Comparison of ENCODE assay signal across 11 mouse cellular contexts in the genomic region with DNA sequence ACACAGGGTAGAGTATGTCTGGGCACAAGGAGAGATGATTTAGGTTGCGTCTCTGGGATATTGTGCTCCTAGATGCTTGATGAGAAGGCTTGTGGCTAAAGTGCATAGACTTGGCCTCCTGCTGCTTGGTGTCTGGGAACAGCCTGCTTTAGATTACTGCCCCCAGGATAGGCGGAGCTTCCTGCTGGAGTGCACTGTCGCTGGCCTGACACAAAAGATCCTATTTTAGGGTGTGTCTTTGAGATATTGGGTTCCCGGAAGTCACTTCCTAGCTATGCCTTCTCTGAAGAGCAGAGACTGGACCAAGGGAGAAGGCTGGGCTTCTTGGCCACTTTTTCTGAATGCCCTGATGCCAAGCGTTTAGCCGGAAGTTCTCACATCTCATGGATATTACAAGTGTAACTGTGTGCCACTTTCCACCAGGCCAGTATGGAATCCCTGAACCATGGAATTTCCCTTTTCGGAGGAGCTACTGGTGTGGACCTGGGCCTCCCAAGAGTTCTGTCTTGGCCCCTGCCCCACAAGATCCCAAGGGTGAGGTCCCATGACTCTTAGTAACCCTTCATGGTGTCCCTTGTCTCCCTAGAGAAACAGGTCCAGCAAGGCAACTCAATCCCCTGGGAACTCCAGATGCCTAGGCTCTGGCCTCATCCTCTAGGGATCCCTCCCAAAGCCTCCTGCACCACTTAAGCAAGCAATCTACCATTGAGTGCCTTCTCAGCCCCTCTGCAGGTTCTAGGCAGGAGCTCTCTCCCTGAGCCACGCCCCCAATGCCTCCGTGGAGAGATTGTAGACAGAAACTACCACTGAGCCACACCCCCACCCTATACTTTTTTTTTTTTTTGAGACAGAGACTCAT. TPM values are rescaled to one million over a fixed set of nuclear protein-coding genes. Genes with fewer than 3 reads are reported as not detected.
DNase-seq lines count a peak whose midpoint lies in the region; ATAC-seq and TF ChIP-seq lines count a peak whose summit lies in the region.
"Had no signal": no experiment of that assay in that cellular context is flagged by ENCODE, and none has a peak within 500 bp of the region (broad histone marks: within the 10 kb centered on the region; RNA-seq: fewer than 3 reads in every experiment).

No protein-coding gene starts in this region.

- H3K4me2 ChIP-seq in hindbrain, embryonic 14.5 days (replicated peaks) = no peak overlapping the region
- no peak overlapping the region for H3K4me2 ChIP-seq in midbrain, postnatal 0 days (ENCODE audit: low read depth, low read length, poor library complexity, severe bottlenecking)
- H3K4me2 ChIP-seq: midbrain, embryonic 11.5 days had no signal

- H3K27me3 ChIP-seq in hindbrain, embryonic 10.5 days (ENCODE audit: insufficient read depth, poor library complexity, severe bottlenecking) = peaks cover 69% of the 10 kb centered on the region
- H3K27me3 ChIP-seq in hindbrain, embryonic 14.5 days (ENCODE audit: control insufficient read depth, insufficient read depth, low read length) = peaks cover 31% of the 10 kb centered on the region
- H3K27me3 ChIP-seq in limb, embryonic 10.5 days (ENCODE audit: low read depth, poor library complexity, severe bottlenecking) = peaks cover 82% of the 10 kb centered on the region
- peaks cover 5% of the 10 kb centered on the region; the same call in 1 of the 2 replicates for H3K27me3 ChIP-seq in midbrain, postnatal 0 days (ENCODE audit: insufficient read depth, low read length)
- H3K27me3 ChIP-seq: CH12.LX had no signal

- no peak overlapping the region for H3K9ac ChIP-seq in hindbrain, embryonic 14.5 days
- H3K9ac ChIP-seq in midbrain, postnatal 0 days (replicated peaks; ENCODE audit: low read length, poor library complexity, severe bottlenecking) = no peak overlapping the region

- intact Hi-C loops in left cerebral cortex, postnatal 25 days (cut with DNase I) = no loop called here

- peaks cover 19% of the 10 kb centered on the region for H3K4me1 ChIP-seq in hindbrain, embryonic 10.5 days (replicated peaks)
- H3K4me1 ChIP-seq in hindbrain, embryonic 14.5 days (replicated peaks; ENCODE audit: control insufficient read depth, insufficient read depth, low read length) = no peaks in the 10 kb centered on the region
- peaks cover 28% of the 10 kb centered on the region for H3K4me1 ChIP-seq in limb, embryonic 10.5 days
- H3K4me1 ChIP-seq in midbrain, postnatal 0 days (ENCODE audit: insufficient read depth, low read length) = no peaks in the 10 kb centered on the region

- H3K36me3 ChIP-seq in hindbrain, embryonic 10.5 days = peaks cover 7% of the 10 kb centered on the region
- no peaks in the 10 kb centered on the region for H3K36me3 ChIP-seq in hindbrain, embryonic 14.5 days (replicated peaks; ENCODE audit: control insufficient read depth, insufficient read depth)
- no peaks in the 10 kb centered on the region for H3K36me3 ChIP-seq in limb, embryonic 10.5 days
- no peaks in the 10 kb centered on the region for H3K36me3 ChIP-seq in midbrain, postnatal 0 days (ENCODE audit: insufficient read depth, low read length)

- 62% methylated on average over 9 of the region's 9 CpGs for WGBS in hindbrain, embryonic 10.5 days
- WGBS in hindbrain, embryonic 14.5 days = 62% methylated on average over 9 of the region's 9 CpGs
- 63% methylated on average over 9 of the region's 9 CpGs for WGBS in limb, embryonic 10.5 days
- 64% methylated on average over 9 of the region's 9 CpGs for WGBS in midbrain, postnatal 0 days

- H3K4me3 ChIP-seq in hindbrain, embryonic 10.5 days = peak overlapping the region; percentile 16; the same call in 1 of the 2 replicates
- no peak overlapping the region for H3K4me3 ChIP-seq in hindbrain, embryonic 14.5 days (replicated peaks; ENCODE audit: low read length)
- H3K4me3 ChIP-seq in limb, embryonic 10.5 days = peak overlapping the region; percentile 16; the same call in 1 of the 2 replicates
- H3K4me3 ChIP-seq in midbrain, postnatal 0 days (ENCODE audit: low read depth, low read length) = no peak overlapping the region

- 0 out of 2 replicates have a peak overlapping the region, but pooled peaks have one; percentile 29 for H3K27ac ChIP-seq in hindbrain, embryonic 10.5 days
- H3K27ac ChIP-seq in hindbrain, embryonic 14.5 days = no peak overlapping the region
- H3K27ac ChIP-seq in limb, embryonic 10.5 days = peak overlapping the region; percentile 65; the same call in 1 of the 2 replicates
- H3K27ac ChIP-seq in midbrain, postnatal 0 days (ENCODE audit: low read depth, low read length) = no peak overlapping the region

- DNase-seq in hindbrain, embryonic 10.5 days (ENCODE audit: low spot score) = no peak
- DNase-seq in hindbrain, embryonic 14.5 days (ENCODE audit: low spot score) = no peak
- DNase-seq in ZHBTc4 (ENCODE audit: low read depth, low spot score) (peak; percentile 65), adipocyte (ENCODE audit: low spot score) (no peak)
- DNase-seq in limb, embryonic 10.5 days (ENCODE audit: low spot score) = no peak
- DNase-seq in midbrain, postnatal 0 days (ENCODE audit: low spot score) = no peak
- no peak for DNase-seq in left cerebral cortex, postnatal 25 days (ENCODE audit: low spot score in 2 of 2)

- no peak for TF ChIP-seq CTCF in midbrain, postnatal 0 days (IDR thresholded peaks at IDR 0.05)

- ATAC-seq in hindbrain, embryonic 14.5 days (ENCODE audit: low FRiP score) = no peak
- ATAC-seq in megakaryocyte progenitor cell, adult 5-6 weeks (replicated peaks; ENCODE audit: poor library complexity) = peak; percentile 85
- ATAC-seq in midbrain, postnatal 0 days (ENCODE audit: low FRiP score) = no peak

- H3K9me3 ChIP-seq in hindbrain, embryonic 10.5 days = no peaks in the 10 kb centered on the region
- no peaks in the 10 kb centered on the region for H3K9me3 ChIP-seq in hindbrain, embryonic 14.5 days (ENCODE audit: control insufficient read depth, low read length)
- no peaks in the 10 kb centered on the region for H3K9me3 ChIP-seq in limb, embryonic 10.5 days (replicated peaks)
- H3K9me3 ChIP-seq in midbrain, postnatal 0 days (ENCODE audit: low read length) = no peaks in the 10 kb centered on the region

RNA-seq across cellular contexts. Expression of gene Abca7, which starts 7.3 kb away (rescaled TPM):
- 4.4 and 6.0 TPM in 2 replicates for polyA plus RNA-seq in hindbrain, embryonic 10.5 days (2016; fragmentation: Nextera tagmentation; extraction: Ambion mirVana)
- 4.1 and 4.5 TPM in 2 replicates for polyA plus RNA-seq in hindbrain, embryonic 14.5 days (2014; fragmentation: Nextera tagmentation; extraction: Ambion mirVana)
- 2.0 and 2.3 TPM in 2 replicates for polyA plus RNA-seq in limb, embryonic 10.5 days (2016; fragmentation: Nextera tagmentation; extraction: Ambion mirVana)
- total RNA-seq in megakaryocyte progenitor cell, adult 5-6 weeks (2015) = 15.4 and 15.8 TPM in 2 replicates
- 17.0 and 17.5 TPM in 2 replicates for total RNA-seq in megakaryocyte progenitor cell, adult 5-6 weeks (2017)
- total RNA-seq in midbrain, postnatal 0 days (2014; rRNA removed) = 9.3 TPM in 2 replicates
- 1.7 and 1.9 TPM in 2 replicates for polyA plus RNA-seq in midbrain, postnatal 0 days (2015; fragmentation: Nextera tagmentation; extraction: Ambion mirVana)
- 10 to 100 TPM; 10.9 to 12.3 TPM for total RNA-seq in left cerebral cortex, postnatal 25 days (2021)

RNA-seq across cellular contexts. Expression of gene Arhgap45, which starts 12.8 kb away (rescaled TPM):
- 8.4 and 9.0 TPM in 2 replicates for polyA plus RNA-seq in hindbrain, embryonic 10.5 days (2016; fragmentation: Nextera tagmentation; extraction: Ambion mirVana)
- polyA plus RNA-seq in hindbrain, embryonic 14.5 days (2014; fragmentation: Nextera tagmentation; extraction: Ambion mirVana) = 1.1 and 1.7 TPM in 2 replicates
- 14.9 and 15.5 TPM in 2 replicates for polyA plus RNA-seq in limb, embryonic 10.5 days (2016; fragmentation: Nextera tagmentation; extraction: Ambion mirVana)
- total RNA-seq in megakaryocyte progenitor cell, adult 5-6 weeks (2015) = 64.1 and 69.0 TPM in 2 replicates
- 112 and 121 TPM in 2 replicates for total RNA-seq in megakaryocyte progenitor cell, adult 5-6 weeks (2017)
- 1.7 and 2.4 TPM in 2 replicates for total RNA-seq in midbrain, postnatal 0 days (2014; rRNA removed)
- polyA plus RNA-seq in midbrain, postnatal 0 days (2015; fragmentation: Nextera tagmentation; extraction: Ambion mirVana) = 1.2 and 1.6 TPM in 2 replicates
- total RNA-seq in left cerebral cortex, postnatal 25 days (2021) = 1 to 10 TPM; 3.6 to 4.0 TPM

RNA-seq across cellular contexts. Expression of gene Cnn2, which starts 15.2 kb away (rescaled TPM):
- polyA plus RNA-seq in hindbrain, embryonic 10.5 days (2016; fragmentation: Nextera tagmentation; extraction: Ambion mirVana) = 201 and 223 TPM in 2 replicates
- 28.4 and 37.6 TPM in 2 replicates for polyA plus RNA-seq in hindbrain, embryonic 14.5 days (2014; fragmentation: Nextera tagmentation; extraction: Ambion mirVana)
- 261 and 301 TPM in 2 replicates for polyA plus RNA-seq in limb, embryonic 10.5 days (2016; fragmentation: Nextera tagmentation; extraction: Ambion mirVana)
- 50.5 and 52.8 TPM in 2 replicates for total RNA-seq in megakaryocyte progenitor cell, adult 5-6 weeks (2015)
- total RNA-seq in megakaryocyte progenitor cell, adult 5-6 weeks (2017) = 73.3 and 84.1 TPM in 2 replicates
- total RNA-seq in midbrain, postnatal 0 days (2014; rRNA removed) = 14.8 and 19.5 TPM in 2 replicates
- polyA plus RNA-seq in midbrain, postnatal 0 days (2015; fragmentation: Nextera tagmentation; extraction: Ambion mirVana) = 12.6 and 12.8 TPM in 2 replicates
- total RNA-seq in left cerebral cortex, postnatal 25 days (2021) = 1 to 10 TPM; 6.0 to 8.2 TPM

RNA-seq across cellular contexts. Expression of gene Tmem259, which starts 19.5 kb away (rescaled TPM):
- 11.8 and 13.1 TPM in 2 replicates for polyA plus RNA-seq in hindbrain, embryonic 10.5 days (2016; fragmentation: Nextera tagmentation; extraction: Ambion mirVana)
- polyA plus RNA-seq in hindbrain, embryonic 14.5 days (2014; fragmentation: Nextera tagmentation; extraction: Ambion mirVana) = 22.6 and 22.8 TPM in 2 replicates
- 14.9 and 16.4 TPM in 2 replicates for polyA plus RNA-seq in limb, embryonic 10.5 days (2016; fragmentation: Nextera tagmentation; extraction: Ambion mirVana)
- total RNA-seq in megakaryocyte progenitor cell, adult 5-6 weeks (2015) = 38.9 and 44.2 TPM in 2 replicates
- 44.6 and 54.8 TPM in 2 replicates for total RNA-seq in megakaryocyte progenitor cell, adult 5-6 weeks (2017)
- total RNA-seq in midbrain, postnatal 0 days (2014; rRNA removed) = 134 and 172 TPM in 2 replicates
- 26.2 and 29.3 TPM in 2 replicates for polyA plus RNA-seq in midbrain, postnatal 0 days (2015; fragmentation: Nextera tagmentation; extraction: Ambion mirVana)
- total RNA-seq in left cerebral cortex, postnatal 25 days (2021) = 100 to 1,000 TPM; 123 to 124 TPM

RNA-seq across cellular contexts. Expression of gene Grin3b, which starts 33.1 kb away (rescaled TPM):
- 0.35 TPM in 2 replicates for polyA plus RNA-seq in hindbrain, embryonic 10.5 days (2016; fragmentation: Nextera tagmentation; extraction: Ambion mirVana)
- polyA plus RNA-seq in hindbrain, embryonic 14.5 days (2014; fragmentation: Nextera tagmentation; extraction: Ambion mirVana) = 0.30 and 0.33 TPM in 2 replicates
- 0.28 and 0.40 TPM in 2 replicates for polyA plus RNA-seq in limb, embryonic 10.5 days (2016; fragmentation: Nextera tagmentation; extraction: Ambion mirVana)
- total RNA-seq in megakaryocyte progenitor cell, adult 5-6 weeks (2015) = not detected in 2 replicates
- not detected in 2 replicates for total RNA-seq in megakaryocyte progenitor cell, adult 5-6 weeks (2017)
- 0.42 and 2.2 TPM in 2 replicates for total RNA-seq in midbrain, postnatal 0 days (2014; rRNA removed)
- 0.11 and 0.21 TPM in 2 replicates for polyA plus RNA-seq in midbrain, postnatal 0 days (2015; fragmentation: Nextera tagmentation; extraction: Ambion mirVana)
- under 1 TPM; 0.14 to 0.23 TPM for total RNA-seq in left cerebral cortex, postnatal 25 days (2021)
- total RNA-seq: adrenal gland, postnatal 36 days had no signal

Comparison
In these comparisons a context has a peak if more than half of its experiments do, and no peak if none do; other contexts are left out.
1. H3K27ac ChIP-seq: peak in hindbrain, embryonic 10.5 days (single experiment) and limb, embryonic 10.5 days (single experiment); none in hindbrain, embryonic 14.5 days (single experiment) and midbrain, postnatal 0 days (single experiment).
2. H3K4me3 ChIP-seq: peak in hindbrain, embryonic 10.5 days (single experiment) and limb, embryonic 10.5 days (single experiment); none in hindbrain, embryonic 14.5 days (single experiment) and midbrain, postnatal 0 days (single experiment).